Mouse (Mus musculus) brain, embryonic 14.5 days (tissue): ENCODE results near the gene Lig3. TPM values are rescaled to one million over a fixed set of nuclear protein-coding genes. Genes with fewer than 3 reads are reported as not detected.

ENCODE experiments used
- DNase-seq: peaks from one replicate; pipeline ENCODE4 v3.0.0-alpha.2; 2011; ENCODE audit warnings: low read depth
- CTCF ChIP-seq: fragments of 200-500 bp; IDR thresholded peaks from 2 replicates; pipeline ENCODE4 v1.5.1; 2012; ENCODE audit warnings: inconsistent platforms, mild to moderate bottlenecking, moderate library complexity, borderline replicate concordance; ENCODE audit not compliant: insufficient read depth, insufficient read length; ENCODE audit errors: extremely low read depth
- POLR2A ChIP-seq: fragments of 200-500 bp; IDR thresholded peaks from 2 replicates; pipeline ENCODE4 v1.6.1; 2012; ENCODE audit warnings: mild to moderate bottlenecking, inconsistent platforms, borderline replicate concordance; ENCODE audit not compliant: poor library complexity, insufficient read depth, insufficient read length, severe bottlenecking; ENCODE audit errors: extremely low read depth
- polyA plus RNA-seq: library from polyadenylated mRNA; depleted of rRNA; stranded (reverse); fragments of >200 nt; gene quantifications from 2 replicates; pipeline ENCODE4 v1.2.3, GENCODE M21; 2012; rRNA removed

Lig3 gene
- polyA plus RNA-seq, 1 experiment: 46.2 TPM

DNA sequence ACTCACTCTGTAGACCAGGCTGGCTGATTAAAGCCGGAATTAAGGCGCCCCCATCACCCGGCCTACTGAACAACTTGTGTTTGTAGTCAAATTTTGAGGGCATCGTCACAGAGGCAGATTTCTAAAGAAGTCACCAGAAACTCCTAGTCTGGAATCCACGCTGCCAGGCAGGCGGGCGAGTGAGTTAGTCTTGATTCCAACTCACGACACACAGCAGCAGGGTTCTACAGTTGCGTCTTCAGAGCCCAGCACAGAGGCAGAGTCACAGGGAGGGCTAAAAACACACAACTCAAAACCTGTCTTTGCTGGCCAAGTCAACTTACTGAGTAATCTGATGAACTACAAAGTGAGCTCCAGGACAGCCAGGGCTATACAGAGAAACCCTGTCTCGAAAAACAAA is 71.6 kb downstream of the Lig3 start:
- no peak for DNase-seq
- no peak for TF ChIP-seq CTCF
- no peak for TF ChIP-seq POLR2A

DNA sequence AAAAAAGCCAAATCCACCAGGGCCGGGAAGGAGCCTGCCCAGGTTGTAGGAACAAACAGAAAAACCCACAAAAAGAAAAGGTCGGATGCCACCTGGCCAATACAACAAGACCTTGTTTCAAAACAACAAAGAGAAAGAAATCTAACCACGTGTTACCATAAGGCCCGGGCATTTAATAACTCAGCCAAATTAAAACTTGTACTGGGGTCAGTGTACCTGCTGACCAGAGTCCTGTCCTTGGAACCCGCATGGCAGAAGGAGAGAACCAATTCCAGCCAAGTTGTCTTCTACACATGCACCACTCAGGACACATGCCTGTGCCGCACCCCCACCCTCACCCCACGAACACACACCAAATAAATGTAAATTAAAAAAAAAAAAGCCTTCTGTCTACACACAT is 72.0 kb downstream of the Lig3 start:
- no peak for TF ChIP-seq CTCF
- no peak for TF ChIP-seq POLR2A
- no peak for DNase-seq

Other genes with a start within 250 kb of the Lig3 start
- gene Cct6b, start 16.8 kb upstream of the Lig3 start, polyA plus RNA-seq: 0.16 and 0.20 TPM in 2 replicates
- gene Zfp830, start 16.8 kb upstream of the Lig3 start, polyA plus RNA-seq: 13.6 and 13.8 TPM in 2 replicates
- 5.7 and 7.6 TPM in 2 replicates for gene Rffl, start 90.1 kb downstream of the Lig3 start, polyA plus RNA-seq
- 9.5 and 9.7 TPM in 2 replicates for gene Rad51d, start 109.5 kb downstream of the Lig3 start, polyA plus RNA-seq
- gene Fndc8, start 111.0 kb downstream of the Lig3 start, polyA plus RNA-seq: 0.03 TPM in 1 of 2 replicates, not detected in the other
- 59.1 and 92.3 TPM in 2 replicates for gene Nle1, start 127.3 kb downstream of the Lig3 start, polyA plus RNA-seq
- gene Unc45b, start 129.4 kb downstream of the Lig3 start, polyA plus RNA-seq: 1.1 and 1.5 TPM in 2 replicates
- 0.57 and 1.0 TPM in 2 replicates for gene Slfn5, start 170.2 kb downstream of the Lig3 start, polyA plus RNA-seq
- gene Slfn9, start 210.7 kb downstream of the Lig3 start, polyA plus RNA-seq: 2.3 TPM in 2 replicates
- gene Slfn8, start 239.7 kb downstream of the Lig3 start, polyA plus RNA-seq: 0.09 and 0.11 TPM in 2 replicates